Mouse (Mus musculus) kidney, postnatal 10 days (tissue): ENCODE data around the gene Mettl1.

ENCODE experiments used
- DNase-seq: peaks from one replicate; pipeline ENCODE4 v3.0.0; 2021; ENCODE audit warnings: mixed read lengths

The Mettl1 gene

DNA sequence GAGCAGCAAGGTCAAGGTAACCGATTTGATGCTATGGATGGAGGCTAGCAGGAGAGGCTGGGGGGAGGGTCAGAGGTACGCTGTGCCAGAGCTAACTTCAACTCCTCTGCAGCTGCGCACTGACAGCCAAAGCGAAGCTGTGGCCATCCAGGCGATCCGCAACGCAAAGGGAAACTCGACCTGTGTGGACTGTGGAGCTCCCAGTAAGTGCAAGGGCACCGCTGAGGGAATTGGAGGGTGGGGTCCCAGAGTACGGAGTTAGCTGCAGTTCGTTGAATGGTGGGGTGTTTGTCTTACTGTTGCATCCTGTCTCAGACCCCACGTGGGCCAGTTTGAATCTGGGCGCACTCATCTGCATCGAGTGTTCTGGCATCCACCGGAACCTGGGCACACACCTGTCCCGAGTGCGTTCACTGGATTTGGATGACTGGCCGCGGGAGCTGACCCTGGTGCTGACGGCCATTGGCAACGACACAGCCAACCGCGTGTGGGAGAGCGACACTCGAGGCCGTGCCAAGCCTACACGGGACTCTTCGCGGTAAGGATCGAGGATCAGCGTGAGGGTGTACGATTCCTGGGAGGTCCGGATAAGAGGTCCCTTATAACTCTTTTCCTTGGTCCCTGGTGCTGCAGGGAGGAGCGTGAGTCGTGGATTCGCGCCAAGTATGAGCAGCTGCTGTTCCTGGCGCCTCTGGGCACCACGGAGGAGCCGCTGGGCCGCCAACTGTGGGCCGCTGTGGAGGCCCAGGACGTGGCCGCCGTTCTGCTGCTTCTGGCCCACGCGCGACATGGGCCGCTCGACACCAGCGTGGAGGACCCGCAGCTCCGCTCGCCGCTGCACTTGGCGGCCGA lies 49.6 kb downstream of the Mettl1 start:
- peak; percentile 80 for DNase-seq

DNA sequence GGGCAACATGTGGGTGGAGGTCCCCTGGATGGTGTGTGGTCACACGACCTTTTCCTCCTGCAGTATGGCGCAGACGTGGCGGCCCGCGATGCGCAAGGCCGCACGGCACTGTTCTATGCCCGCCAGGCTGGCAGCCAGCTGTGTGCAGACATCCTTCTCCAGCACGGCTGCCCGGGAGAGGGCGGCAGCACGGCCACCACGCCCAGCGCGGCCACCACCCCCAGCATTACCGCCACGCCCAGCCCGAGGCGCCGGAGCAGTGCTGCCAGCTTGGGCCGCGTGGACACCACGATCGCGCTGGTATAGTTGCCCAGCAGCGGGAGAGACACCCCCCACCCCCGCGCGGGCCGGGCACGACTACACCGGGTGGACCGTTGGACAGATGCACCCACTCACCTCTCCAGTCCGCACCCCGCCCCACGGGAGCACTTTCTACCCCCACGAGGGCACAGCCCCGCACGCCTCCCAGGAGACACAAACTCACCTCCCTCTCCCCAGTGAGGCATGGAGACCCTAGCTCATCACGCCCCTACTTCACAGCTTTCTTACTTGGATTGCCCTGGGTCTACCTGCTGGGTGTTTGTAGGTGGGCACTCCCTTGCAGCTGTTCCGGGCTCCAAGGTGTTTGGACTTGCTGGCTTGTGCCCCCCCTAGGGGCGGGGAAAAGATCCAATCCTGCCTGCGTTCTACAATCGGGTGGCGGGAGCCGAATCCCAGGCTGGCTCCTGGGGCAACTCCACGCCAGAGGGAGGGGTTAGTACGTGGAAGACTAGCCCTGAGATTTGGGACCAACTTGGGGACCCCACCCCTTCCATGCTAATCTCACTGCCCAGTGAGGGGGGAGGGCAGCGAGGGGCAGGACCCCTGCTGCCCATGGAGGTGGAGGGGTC lies 50.5 kb downstream of the Mettl1 start:
- DNase-seq, result peak; percentile 38

DNA sequence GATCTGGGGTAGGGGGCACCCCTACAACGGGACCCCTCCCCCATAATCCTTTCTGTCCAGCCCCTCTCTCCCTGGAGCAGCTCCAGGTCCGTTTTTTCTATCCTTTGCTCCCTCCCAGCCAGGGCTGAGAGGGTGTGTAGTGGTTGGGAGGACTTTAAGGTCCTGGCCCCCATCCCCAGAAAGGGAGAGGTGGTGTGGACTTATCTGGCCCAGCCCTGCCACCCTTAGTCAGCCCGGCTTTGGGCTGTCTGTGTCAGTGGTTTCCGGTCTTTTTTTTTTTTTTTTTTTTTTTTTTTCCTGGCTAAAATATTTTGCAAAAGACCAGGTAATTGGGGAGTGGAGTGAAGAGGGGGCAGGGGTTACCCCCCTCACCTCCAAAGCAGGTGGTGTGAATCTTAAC lies 51.5 kb downstream of the Mettl1 start:
- no peak for DNase-seq

DNA sequence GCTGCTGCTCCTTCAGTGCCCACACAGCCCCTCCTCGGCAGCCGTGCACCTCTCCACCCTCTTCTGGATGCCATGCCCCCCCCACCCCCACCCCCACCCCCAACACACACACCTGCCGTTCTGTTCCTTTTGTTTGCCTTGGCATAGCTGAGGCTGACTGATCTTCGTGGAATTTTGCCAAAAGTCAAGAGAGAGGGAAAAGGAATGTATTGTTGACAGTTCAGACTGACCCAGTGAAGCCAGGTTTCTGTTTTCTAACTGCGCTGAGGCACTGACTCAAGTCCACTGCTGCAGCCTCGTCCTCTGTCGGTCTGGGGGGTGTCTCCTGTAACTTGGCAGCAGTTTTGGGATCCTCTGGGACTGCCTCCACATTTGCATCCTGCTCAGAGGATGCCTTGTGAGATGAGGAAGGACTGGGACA lies 53.2 kb downstream of the Mettl1 start:
- DNase-seq, result no peak
